Mouse (Mus musculus) E14TG2a.4 (cell line): ENCODE data around the gene Gm3543.
"Not testable (repeated sequence)": the region's sequence is repeated elsewhere in the genome, so short reads cannot be mapped to it uniquely, and the experiment has no call there.

ENCODE experiments used
- CTCF ChIP-seq: conservative IDR thresholded peaks from 2 replicates; pipeline ENCODE4 v1.5.1; 2014; ENCODE audit warnings: low read length
- NANOG ChIP-seq: IDR thresholded peaks from 2 replicates; pipeline ENCODE4 v1.6.1; 2014; ENCODE audit warnings: borderline replicate concordance, low read length, mixed read lengths
- POU5F1 ChIP-seq: IDR thresholded peaks from 2 replicates; pipeline ENCODE4 v1.6.1; 2014; ENCODE audit warnings: low read length, borderline replicate concordance

DNA sequence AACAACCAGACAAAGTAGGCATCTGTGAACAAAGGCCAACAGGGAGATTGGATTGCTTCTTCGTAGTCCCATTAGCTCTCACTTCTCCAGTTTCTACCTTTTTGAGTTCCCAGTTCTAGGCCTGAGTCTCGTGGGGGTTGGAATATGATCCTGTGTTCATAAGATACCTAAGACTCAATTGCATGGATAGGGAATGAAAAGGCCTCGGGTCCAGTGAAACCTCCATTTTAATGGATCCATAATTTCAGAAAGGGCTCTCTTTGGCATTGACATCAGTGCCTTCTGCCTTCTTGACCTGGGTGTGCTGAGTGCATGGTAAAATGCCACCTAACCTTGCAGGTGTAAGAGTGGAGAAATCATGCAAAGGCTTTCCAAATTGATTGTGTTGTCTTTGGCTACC lies 14.5 kb downstream of the Gm3543 start:
- not testable (repeated sequence) for TF ChIP-seq CTCF, NANOG, POU5F1
